Mouse (Mus musculus): Measurements from ENCODE around the gene Mast4.

Mast4 gene

DNA sequence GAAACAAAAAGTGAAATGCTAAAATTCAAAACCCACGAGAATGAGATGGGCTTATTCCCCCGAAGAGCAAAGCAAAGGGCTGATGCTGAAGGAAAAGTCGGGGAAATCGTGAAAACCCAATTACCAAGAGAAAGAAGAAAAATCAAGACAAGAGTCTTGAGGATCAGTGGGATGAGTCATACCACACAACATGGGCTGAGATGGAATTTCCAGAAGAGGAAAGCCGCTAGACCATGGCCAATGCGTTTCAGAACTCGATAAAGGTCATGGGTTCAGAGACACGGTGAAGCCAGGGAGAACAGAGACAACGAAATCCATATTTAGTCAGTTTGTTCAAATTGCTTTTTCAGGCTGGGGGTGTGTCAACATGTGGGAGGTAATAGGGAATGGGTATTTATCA lies 290.6 kb downstream of the Mast4 start:
- DNase-seq (ENCODE audit: low spot score): no peak

- DNase-seq (ENCODE audit: low spot score): no peak
Observed at GRCm38 (mm10) chr13:103043011-103043410, 291.3 kb downstream of the Mast4 start.

GRCm38 (mm10) chr13:103037466-103037865 lies 296.8 kb downstream of the Mast4 start:
- DNase-seq (ENCODE audit: low spot score): no peak

- no peak for DNase-seq (ENCODE audit: low spot score)
Observed at GRCm38 (mm10) chr13:103029377-103029776, 304.9 kb downstream of the Mast4 start.

- DNase-seq (ENCODE audit: low spot score): no peak
Observed at GRCm38 (mm10) chr13:103027456-103028078, 306.7 kb downstream of the Mast4 start.

- no peak for DNase-seq (ENCODE audit: low spot score)
Observed at GRCm38 (mm10) chr13:103025461-103025860, 308.8 kb downstream of the Mast4 start.

DNA sequence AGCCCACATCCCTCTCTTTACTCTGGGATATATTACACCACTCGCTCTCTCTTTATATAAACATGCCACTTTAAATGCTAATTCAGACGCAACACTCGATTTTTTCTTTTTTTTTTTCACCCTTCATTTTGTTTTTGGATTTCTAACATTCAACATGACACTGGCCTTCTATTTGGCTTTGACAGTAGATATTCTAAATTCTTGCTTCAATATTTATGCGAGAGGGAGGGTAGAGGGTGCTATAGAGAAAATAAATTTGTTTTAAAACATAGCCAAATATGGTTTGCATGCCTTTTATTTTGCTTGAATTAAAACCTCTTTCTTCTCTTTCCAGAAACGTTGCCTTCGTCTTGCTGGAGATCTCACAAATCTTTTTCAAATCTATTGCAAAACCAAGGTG lies 315.8 kb downstream of the Mast4 start:
- DNase-seq (ENCODE audit: low spot score): no peak

DNA sequence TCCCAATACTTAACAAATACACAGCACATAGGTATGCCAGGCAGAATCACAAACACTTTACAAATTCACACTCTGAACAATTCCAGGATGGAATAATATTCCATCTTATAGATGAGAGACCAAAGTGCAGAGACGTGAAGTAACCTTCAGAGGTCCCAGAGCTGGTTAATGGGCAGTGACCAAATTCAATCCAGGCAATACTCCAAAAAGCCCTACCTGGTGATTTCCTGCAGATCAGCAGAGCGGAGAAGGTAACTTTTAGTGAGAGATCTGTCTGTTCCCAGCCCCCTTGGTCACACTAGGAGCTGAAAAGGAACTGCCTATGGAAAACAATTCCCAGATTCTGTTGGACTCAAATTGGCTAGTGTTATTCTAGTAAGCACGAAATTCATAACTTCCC lies 316.6 kb downstream of the Mast4 start:
- DNase-seq (ENCODE audit: low spot score): no peak

DNA sequence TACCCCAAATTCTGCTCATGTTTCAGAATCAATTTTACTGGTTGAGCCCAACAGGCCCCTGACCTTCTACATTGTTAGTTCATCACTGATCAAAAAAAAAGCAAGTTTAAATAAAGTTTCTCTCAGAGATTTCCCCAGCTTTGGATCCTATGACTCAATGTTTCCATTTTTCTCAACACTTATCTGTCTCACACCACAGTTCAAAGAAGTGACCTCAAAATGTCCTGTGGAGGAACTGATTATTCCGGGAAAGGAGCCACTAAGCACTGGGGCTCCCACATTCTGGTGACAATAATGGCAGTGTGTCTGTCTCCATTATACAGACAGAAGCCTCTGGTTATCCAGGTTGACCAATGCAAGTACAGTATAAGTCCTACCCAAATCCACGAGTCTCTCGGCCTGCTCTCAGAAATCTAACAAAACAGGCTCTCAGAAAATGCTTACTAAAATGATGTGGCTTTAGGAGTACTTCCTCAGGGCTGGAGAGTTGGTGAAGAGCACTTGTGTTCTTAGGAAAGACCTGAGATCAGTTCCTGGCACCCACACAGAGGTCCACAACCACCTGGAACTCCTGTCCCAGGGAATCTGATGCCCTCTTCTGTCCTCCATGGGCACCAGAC lies 319.1 kb downstream of the Mast4 start:
- no peak for DNase-seq (ENCODE audit: low spot score)

- no peak for DNase-seq (ENCODE audit: low spot score)
Observed at GRCm38 (mm10) chr13:103014631-103015030, 319.7 kb downstream of the Mast4 start.

DNA sequence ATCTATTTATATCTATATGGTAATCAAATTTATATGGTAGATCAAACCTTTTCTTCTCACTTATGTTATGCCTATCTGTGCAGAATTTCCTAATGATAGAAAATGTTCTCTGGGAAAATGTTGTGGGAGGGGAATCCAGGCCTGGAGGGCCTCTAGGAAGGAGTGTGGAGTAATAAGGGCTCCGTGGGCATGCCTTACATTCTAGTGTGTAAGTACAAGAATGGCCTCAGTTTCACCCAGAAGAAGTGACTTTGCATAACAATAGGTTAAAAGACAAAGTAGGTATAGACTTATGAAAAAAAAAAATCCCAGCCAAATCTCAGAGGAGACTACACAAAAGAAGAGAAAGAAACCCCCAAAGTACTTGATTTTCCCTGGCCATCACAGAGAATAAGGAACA lies 320.1 kb downstream of the Mast4 start:
- no peak for DNase-seq (ENCODE audit: low spot score)

DNA sequence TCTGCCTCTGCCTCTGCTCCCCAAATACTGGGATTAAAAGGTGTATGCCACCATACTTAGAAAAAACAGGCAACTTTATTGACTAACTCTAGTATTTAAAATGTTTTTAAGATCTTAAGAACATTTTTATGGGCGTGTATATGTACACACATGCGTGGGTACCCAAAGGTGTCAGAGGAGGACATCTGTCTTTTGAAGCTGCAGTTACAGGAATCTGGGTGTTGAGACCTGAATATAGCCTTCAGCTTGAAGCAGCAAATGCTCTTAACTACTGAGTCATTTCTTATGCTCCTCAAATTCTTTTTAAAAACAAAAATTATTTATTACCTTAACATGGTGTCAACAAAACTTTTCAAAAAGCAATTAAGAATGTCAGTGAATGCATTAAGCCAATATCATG lies 329.1 kb downstream of the Mast4 start:
- no peak for DNase-seq (ENCODE audit: low spot score)

DNA sequence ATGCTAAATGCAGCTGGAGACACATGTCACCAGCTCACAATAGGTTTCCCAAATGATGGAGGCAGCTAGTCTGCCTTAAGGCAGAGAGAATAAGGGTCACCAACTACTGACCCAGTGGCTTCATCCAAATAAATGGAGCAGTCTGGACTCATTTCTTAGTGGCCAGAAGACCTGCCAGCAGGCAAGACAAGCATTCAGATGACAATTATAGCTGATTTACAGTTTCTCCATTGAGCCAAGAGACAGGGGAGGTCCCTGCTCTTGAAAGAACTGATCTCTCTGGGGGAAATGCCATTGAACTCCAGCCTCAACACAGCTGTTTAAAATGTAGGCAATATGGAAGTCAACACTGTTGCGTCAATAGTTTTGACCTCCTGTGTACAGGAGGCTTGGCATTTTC lies 332.5 kb downstream of the Mast4 start:
- DNase-seq (ENCODE audit: low spot score): no peak

DNA sequence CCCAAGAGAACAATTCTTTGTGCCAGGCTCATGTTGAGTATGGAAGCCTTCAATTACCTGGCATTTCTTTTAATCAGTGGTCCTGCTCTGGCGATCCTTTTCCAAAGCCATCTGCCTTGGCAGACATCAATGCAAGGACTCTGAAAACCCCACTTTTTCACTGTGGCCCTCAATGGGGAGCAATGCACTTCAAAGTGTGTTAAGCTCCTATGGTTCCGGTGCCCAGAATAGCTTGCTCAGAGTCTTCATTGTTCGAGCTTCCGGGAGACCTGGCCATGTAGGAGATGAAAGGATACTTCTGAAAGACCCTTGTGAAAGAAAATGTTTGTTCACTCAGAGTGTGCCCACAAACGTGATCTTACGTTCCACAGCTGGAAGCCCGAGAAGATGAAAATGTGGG lies 333.4 kb downstream of the Mast4 start:
- no peak for DNase-seq (ENCODE audit: low spot score)

DNA sequence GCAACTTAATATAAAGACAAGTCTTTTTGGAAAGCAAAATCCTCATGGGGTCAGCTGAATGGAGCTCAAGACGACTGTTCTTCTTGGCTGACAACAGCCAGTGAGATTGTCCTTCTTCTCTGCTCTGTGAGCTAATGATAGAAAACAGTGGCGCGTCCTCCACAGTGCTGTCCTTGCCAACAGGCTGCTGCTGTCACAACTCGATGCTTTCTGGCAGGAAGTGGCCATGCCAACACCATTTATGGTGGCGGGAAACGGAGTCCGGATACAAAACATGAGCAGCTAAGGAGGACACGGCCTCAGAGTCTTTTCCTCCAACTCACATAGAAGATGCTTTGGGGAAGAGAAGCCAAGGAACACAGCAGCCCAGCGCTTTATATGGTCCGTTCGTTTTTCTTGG lies 340.2 kb downstream of the Mast4 start:
- DNase-seq (ENCODE audit: low spot score): no peak

- no peak for DNase-seq (ENCODE audit: low spot score)
Observed at GRCm38 (mm10) chr13:102992680-102993423, 341.4 kb downstream of the Mast4 start.

DNA sequence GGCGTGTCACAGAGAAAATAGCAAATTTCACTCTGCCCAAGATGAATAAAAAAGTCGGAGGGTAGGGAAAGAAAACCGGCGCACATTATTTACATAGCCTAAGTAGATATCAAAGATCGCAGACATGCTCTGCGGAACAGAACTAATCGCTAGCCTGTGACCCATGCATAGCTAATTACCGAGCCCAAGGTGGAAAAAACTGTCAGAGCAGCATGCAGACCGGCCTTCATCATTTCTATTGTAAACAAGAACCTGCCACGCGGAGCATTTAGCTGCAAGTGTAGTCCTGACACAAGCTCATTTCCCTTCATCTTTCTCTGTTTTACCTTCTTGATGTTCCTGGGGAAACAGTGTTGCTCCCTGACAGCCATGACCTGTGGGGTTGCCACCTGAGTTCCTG lies 342.4 kb downstream of the Mast4 start:
- DNase-seq (ENCODE audit: low spot score): no peak

- DNase-seq (ENCODE audit: low spot score): no peak
Observed at GRCm38 (mm10) chr13:102991196-102991595, 343.1 kb downstream of the Mast4 start.

GRCm38 (mm10) chr13:102990085-102990484 lies 344.2 kb downstream of the Mast4 start:
- no peak for DNase-seq (ENCODE audit: low spot score)

DNA sequence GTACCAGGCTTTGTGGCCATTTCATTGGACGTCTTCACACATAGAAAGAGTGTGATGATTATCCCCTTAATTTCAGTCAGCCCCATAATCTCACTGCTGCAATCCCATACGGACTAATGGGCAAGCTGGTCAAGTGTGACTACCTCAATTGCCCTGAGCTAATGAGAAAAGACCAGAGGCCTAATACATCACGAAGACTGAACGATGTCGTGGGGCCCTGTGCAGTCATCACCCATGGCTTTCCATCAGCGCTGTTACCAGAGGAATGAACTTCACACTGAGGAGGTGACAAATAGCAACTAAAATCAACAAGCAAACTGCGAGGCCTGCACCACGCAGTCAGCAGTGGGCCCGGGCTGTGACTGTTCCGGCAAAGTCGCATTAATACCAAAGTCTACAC lies 344.7 kb downstream of the Mast4 start:
- DNase-seq (ENCODE audit: low spot score): no peak

DNA sequence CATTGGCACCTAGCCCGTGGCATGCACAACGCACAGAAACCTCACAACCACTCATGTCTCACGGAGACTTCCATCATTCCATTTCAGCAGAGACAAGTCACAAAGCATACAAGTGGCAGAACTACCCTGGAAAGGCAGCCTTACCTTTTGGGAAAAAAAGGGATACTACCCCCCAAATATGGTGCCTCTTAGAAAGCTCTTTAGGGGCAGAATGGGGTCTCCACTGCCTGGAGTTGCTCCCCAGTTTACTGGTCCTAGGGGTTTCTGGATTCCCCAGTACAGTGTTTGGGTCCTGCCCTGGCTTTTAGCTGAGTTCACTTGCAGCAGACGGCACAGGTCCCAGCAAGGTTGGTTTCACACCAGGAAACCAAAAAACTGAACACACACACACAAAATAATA lies 345.3 kb downstream of the Mast4 start:
- DNase-seq (ENCODE audit: low spot score): no peak

GRCm38 (mm10) chr13:102988251-102988895 lies 345.9 kb downstream of the Mast4 start:
- DNase-seq (ENCODE audit: low spot score): no peak

DNA sequence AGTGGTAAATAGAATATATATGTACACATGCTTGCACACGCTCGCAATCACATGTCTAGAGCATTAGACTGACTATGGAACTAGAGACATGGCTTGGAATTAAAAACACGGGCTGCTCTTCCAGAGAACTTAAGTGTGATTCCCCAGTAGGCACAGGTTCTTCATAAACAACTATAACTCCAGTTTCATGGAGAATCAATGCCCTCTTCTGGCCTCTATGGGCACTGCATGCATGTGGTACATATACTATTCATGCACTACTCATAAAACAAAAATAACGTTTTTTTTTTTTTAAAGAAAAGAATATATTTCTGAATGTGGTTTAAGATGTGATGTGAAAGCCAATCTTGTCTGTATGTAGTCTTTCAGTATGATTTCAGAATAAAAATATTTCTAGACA lies 349.7 kb downstream of the Mast4 start:
- DNase-seq (ENCODE audit: low spot score): no peak

Data from urinary bladder, postnatal 10 days (tissue).